Mouse (Mus musculus): ENCODE data around the gene Nemf.

DNA sequence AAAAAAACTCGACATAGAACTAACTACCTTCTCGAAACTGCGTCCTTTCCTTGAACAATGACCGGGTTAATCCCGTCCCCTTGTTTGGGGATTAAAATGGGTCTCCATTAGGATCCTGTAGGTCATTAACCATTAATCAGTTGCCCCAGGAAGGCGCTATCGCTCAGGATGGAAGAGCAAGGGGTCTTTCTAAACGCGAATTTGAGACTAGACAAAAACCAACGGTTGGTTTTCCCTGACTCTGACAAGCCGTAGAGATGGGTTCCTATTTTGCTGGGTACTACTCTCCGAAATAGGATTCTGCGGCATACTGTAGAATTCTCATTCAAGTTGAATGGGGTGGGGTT lies 308 bp upstream of the Nemf start:
- no peak for TF ChIP-seq POLR2A (IDR thresholded peaks at IDR 0.05; ENCODE audit: borderline replicate concordance, low read depth, low read length)
- no peak for TF ChIP-seq CTCF (IDR thresholded peaks at IDR 0.05; ENCODE audit: low read depth, low read length)
